Mouse (Mus musculus): ENCODE results near the gene Hadh.

GRCm38 (mm10) chr3:131214060-131214658, 57.7 kb downstream of the Hadh start:
- no peak for TF ChIP-seq CHD2 (IDR thresholded peaks at IDR 0.05; ENCODE audit: low read depth, low read length)
- no peak for TF ChIP-seq ZC3H11A (IDR thresholded peaks at IDR 0.05; ENCODE audit: borderline replicate concordance, low read depth, low read length)
- no peak for TF ChIP-seq HCFC1 (IDR thresholded peaks at IDR 0.05; ENCODE audit: borderline replicate concordance, insufficient read depth, low read length)
